Mouse (Mus musculus) thymus, adult 2 months (tissue): ENCODE results near the gene Gm49378.

Experiments
- CTCF ChIP-seq: fragments of 200-500 bp; IDR thresholded peaks from 2 replicates; pipeline ENCODE4 v1.5.1; 2012; ENCODE audit warnings: mild to moderate bottlenecking, control low read depth, low read length, moderate library complexity, borderline replicate concordance; ENCODE audit not compliant: control insufficient read depth, poor library complexity, insufficient read depth; ENCODE audit errors: extremely low read depth
- POLR2A ChIP-seq: fragments of 200-500 bp; IDR thresholded peaks from 2 replicates; pipeline ENCODE4 v1.6.1; 2012; ENCODE audit warnings: mild to moderate bottlenecking, low read length, control low read depth, moderate library complexity; ENCODE audit not compliant: control insufficient read depth, poor library complexity, insufficient read depth; ENCODE audit errors: extremely low read depth

- TF ChIP-seq CTCF (no peak), POLR2A (no peak)
These were observed 45.5 kb downstream of the Gm49378 start for GRCm38 (mm10) chr14:55592226-55592625.
